Mouse (Mus musculus) heart, embryonic 13.5 days (tissue): Measurements from ENCODE around the gene Pvr. TPM values are rescaled to one million over a fixed set of nuclear protein-coding genes. Genes with fewer than 3 reads are reported as not detected.
A peak's percentile ranks its signal among the peaks of the same experiment; 100 is the strongest.
"Not testable (repeated sequence)": the region's sequence is repeated elsewhere in the genome, so short reads cannot be mapped to it uniquely, and the experiment has no call there.

Experiments
- ATAC-seq: fragments of 200-750 bp; cut with Nextera tagmentation; 2 replicates; pipeline ENCODE4 v1.8.0; 2017; ENCODE audit warnings: moderate TSS enrichment; ENCODE audit not compliant: insufficient number of reproducible peaks, low FRiP score, low TSS enrichment; ENCODE audit errors: extremely low read depth
- H3K27ac ChIP-seq: fragments of 300-500 bp; sonication (generic); replicated peaks from 2 replicates; pipeline ENCODE4 v1.5.1; 2015; ENCODE audit warnings: moderate library complexity, mild to moderate bottlenecking, inconsistent platforms
- H3K27me3 ChIP-seq: fragments of 300-500 bp; sonication (generic); replicated peaks from 2 replicates; pipeline ENCODE4 v1.6.1; 2015; ENCODE audit warnings: mild to moderate bottlenecking, inconsistent platforms
- H3K36me3 ChIP-seq: fragments of 300-500 bp; sonication (generic); 2 replicates; pipeline ENCODE4 v1.6.1; 2015; ENCODE audit warnings: mild to moderate bottlenecking, inconsistent platforms
- H3K4me1 ChIP-seq: fragments of 300-500 bp; sonication (generic); 2 replicates; pipeline ENCODE4 v1.6.1; 2015; ENCODE audit warnings: inconsistent platforms
- H3K4me2 ChIP-seq: fragments of 300-500 bp; sonication (generic); 2 replicates; pipeline ENCODE4 v1.6.1; 2015; ENCODE audit warnings: inconsistent platforms, mild to moderate bottlenecking, moderate library complexity
- H3K4me3 ChIP-seq: fragments of 300-500 bp; sonication (generic); 2 replicates; pipeline ENCODE4 v1.5.1; 2015; ENCODE audit warnings: moderate library complexity, mild to moderate bottlenecking, inconsistent platforms
- H3K9ac ChIP-seq: fragments of 300-500 bp; sonication (generic); 2 replicates; pipeline ENCODE4 v1.6.1; 2015; ENCODE audit warnings: inconsistent platforms, mild to moderate bottlenecking, moderate library complexity
- H3K9me3 ChIP-seq: fragments of 300-500 bp; sonication (generic); 2 replicates; pipeline ENCODE4 v1.6.1; 2016; ENCODE audit warnings: inconsistent platforms
- WGBS: fragments of 180-500 bp; shearing (Covaris S2); methylation state at CpG from one replicate; pipeline ENCODE4 v1.1.7; 2015; ENCODE audit warnings: mixed read lengths; 5-methylcytosine and 5-hydroxymethylcytosine counted together
- polyA plus RNA-seq: library from polyadenylated mRNA; unstranded; fragments of >200 nt; fragmentation: Nextera tagmentation; extraction: Ambion mirVana; gene quantifications from 2 replicates; pipeline ENCODE4 v1.2.1, GENCODE M21; 2015

The Pvr gene
- polyA plus RNA-seq, 1 experiment from 2014 or later, result 15.7 TPM

GRCm38 (mm10) chr7:19932877-19933809, 12.2 kb upstream of the Pvr start:
- Histone ChIP-seq H3K4me1 (peaks cover 51% of the 10 kb centered on the region), H3K9me3 (no peaks in the 10 kb centered on the region), H3K27me3 (0 out of 2 replicates have a peak, but pooled peaks cover 10% of the 10 kb centered on the region), H3K9ac (0 out of 2 replicates have a peak overlapping the region, but pooled peaks have one; percentile 30), H3K4me2 (peak overlapping the region; percentile 60), H3K27ac (peak overlapping the region; percentile 70), H3K4me3 (peak overlapping the region; percentile 26), H3K36me3 (no peaks in the 10 kb centered on the region)
- no peak for ATAC-seq
- 12% methylated on average over 20 of the region's 21 CpGs for WGBS

- no peak for ATAC-seq
- H3K4me1 ChIP-seq, result peaks cover 45% of the 10 kb centered on the region
- no peaks in the 10 kb centered on the region for H3K9me3 ChIP-seq
- peak overlapping the region; percentile 60 for H3K4me2 ChIP-seq
- H3K36me3 ChIP-seq, result no peaks in the 10 kb centered on the region
- WGBS, result 16% methylated on average over 13 of the region's 13 CpGs
- 0 out of 2 replicates have a peak, but pooled peaks cover 10% of the 10 kb centered on the region for H3K27me3 ChIP-seq
- H3K27ac ChIP-seq, result no peak overlapping the region
- H3K4me3 ChIP-seq, result no peak overlapping the region
- no peak overlapping the region for H3K9ac ChIP-seq
These were observed 11.3 kb upstream of the Pvr start for GRCm38 (mm10) chr7:19932133-19932876.

GRCm38 (mm10) chr7:19930481-19930880, 9.5 kb upstream of the Pvr start:
- 69% methylated on average over 6 of the region's 6 CpGs for WGBS
- H3K4me1 ChIP-seq, result peaks cover 38% of the 10 kb centered on the region
- H3K4me3 ChIP-seq, ATAC-seq, H3K27ac ChIP-seq, H3K36me3 ChIP-seq, H3K4me2 ChIP-seq, H3K9ac ChIP-seq, H3K27me3 ChIP-seq, H3K9me3 ChIP-seq: not testable (repeated sequence)

- H3K4me2 ChIP-seq, result no peak overlapping the region
- WGBS, result 63% methylated on average over 5 of the region's 5 CpGs
- ATAC-seq, result no peak
- no peaks in the 10 kb centered on the region for H3K9me3 ChIP-seq
- no peaks in the 10 kb centered on the region for H3K36me3 ChIP-seq
- H3K4me3 ChIP-seq, result no peak overlapping the region
- 0 out of 2 replicates have a peak, but pooled peaks cover 10% of the 10 kb centered on the region for H3K27me3 ChIP-seq
- H3K27ac ChIP-seq, result no peak overlapping the region
- no peak overlapping the region for H3K9ac ChIP-seq
- H3K4me1 ChIP-seq, result peaks cover 28% of the 10 kb centered on the region
These were observed 7.5 kb upstream of the Pvr start for GRCm38 (mm10) chr7:19928486-19928885.

- ATAC-seq, result no peak
- peaks cover 15% of the 10 kb centered on the region for H3K4me1 ChIP-seq
- H3K4me2 ChIP-seq, result no peak overlapping the region
- 27% methylated on average over 2 of the region's 2 CpGs for WGBS
- H3K36me3 ChIP-seq, result no peaks in the 10 kb centered on the region
- H3K9me3 ChIP-seq, result no peaks in the 10 kb centered on the region
- H3K27ac ChIP-seq, result no peak overlapping the region
- peaks cover 9% of the 10 kb centered on the region; the same call in 1 of the 2 replicates for H3K27me3 ChIP-seq
- H3K9ac ChIP-seq, result no peak overlapping the region
- H3K4me3 ChIP-seq, result no peak overlapping the region
These were observed 6.0 kb upstream of the Pvr start for GRCm38 (mm10) chr7:19926849-19927480.

- Histone ChIP-seq H3K4me2 (no peak overlapping the region), H3K9me3 (no peaks in the 10 kb centered on the region), H3K9ac (no peak overlapping the region), H3K27me3 (peaks cover 3% of the 10 kb centered on the region; the same call in 1 of the 2 replicates), H3K27ac (no peak overlapping the region), H3K4me1 (peaks cover 16% of the 10 kb centered on the region), H3K36me3 (no peaks in the 10 kb centered on the region), H3K4me3 (no peak overlapping the region)
- ATAC-seq, result no peak
- 77% methylated on average over 1 of the region's 1 CpGs for WGBS
These were observed 4.4 kb upstream of the Pvr start for GRCm38 (mm10) chr7:19925376-19925775.

- peaks cover 3% of the 10 kb centered on the region; the same call in 1 of the 2 replicates for H3K27me3 ChIP-seq
- no peak for ATAC-seq
- WGBS, result 8% methylated on average over 9 of the region's 15 CpGs
- H3K27ac ChIP-seq, result no peak overlapping the region
- H3K9me3 ChIP-seq, result no peaks in the 10 kb centered on the region
- no peak overlapping the region; the same call in 1 of the 2 replicates for H3K9ac ChIP-seq
- no peak overlapping the region for H3K4me3 ChIP-seq
- H3K4me2 ChIP-seq, result peak overlapping the region; percentile 48
- H3K4me1 ChIP-seq, result peaks cover 27% of the 10 kb centered on the region
- no peaks in the 10 kb centered on the region for H3K36me3 ChIP-seq
These were observed 2.8 kb upstream of the Pvr start for GRCm38 (mm10) chr7:19923797-19924196.

- no peak for ATAC-seq
- Histone ChIP-seq H3K9me3 (no peaks in the 10 kb centered on the region), H3K36me3 (peaks cover 4% of the 10 kb centered on the region), H3K27ac (no peak overlapping the region), H3K9ac (no peak overlapping the region), H3K4me2 (no peak overlapping the region), H3K4me3 (no peak overlapping the region), H3K27me3 (peaks cover 3% of the 10 kb centered on the region; the same call in 1 of the 2 replicates), H3K4me1 (peaks cover 27% of the 10 kb centered on the region)
- 45% methylated on average over 2 of the region's 2 CpGs for WGBS
These were observed 2.4 kb upstream of the Pvr start for GRCm38 (mm10) chr7:19923354-19923753.

- Histone ChIP-seq H3K4me3 (peak overlapping the region; percentile 70), H3K36me3 (peaks cover 36% of the 10 kb centered on the region), H3K4me1 (peaks cover 22% of the 10 kb centered on the region), H3K9ac (peak overlapping the region; percentile 88), H3K27me3 (peaks cover 3% of the 10 kb centered on the region; the same call in 1 of the 2 replicates), H3K4me2 (peak overlapping the region; percentile 74), H3K27ac (peak overlapping the region; percentile 91), H3K9me3 (no peaks in the 10 kb centered on the region)
- ATAC-seq, result no peak
- WGBS, result 26% methylated on average over 4 of the region's 4 CpGs
These were observed 824 bp downstream of the Pvr start for GRCm38 (mm10) chr7:19920166-19920505.

- Histone ChIP-seq H3K9me3 (no peaks in the 10 kb centered on the region), H3K27me3 (no peaks in the 10 kb centered on the region), H3K4me1 (peaks cover 4% of the 10 kb centered on the region), H3K9ac (no peak overlapping the region), H3K4me3 (no peak overlapping the region), H3K36me3 (peaks cover 85% of the 10 kb centered on the region), H3K4me2 (no peak overlapping the region), H3K27ac (no peak overlapping the region)
- WGBS, result 81% methylated on average over 7 of the region's 7 CpGs
- ATAC-seq, result no peak
These were observed 6.4 kb downstream of the Pvr start for GRCm38 (mm10) chr7:19914558-19914957.
